Mouse (Mus musculus): Measurements from ENCODE around the gene Palm2.

- TF ChIP-seq POLR2A (IDR thresholded peaks at IDR 0.05; ENCODE audit: low read depth, low read length) (no peak), CTCF (conservative IDR thresholded peaks at IDR 0.05; ENCODE audit: insufficient read depth, insufficient read length, low read depth, low read length) (no peak)
Observed at GRCm38 (mm10) chr4:57666101-57666500, 232.1 kb downstream of the Palm2 start.
